Mouse (Mus musculus) layer of hippocampus, adult 9-11 months (tissue): Measurements from ENCODE around the gene Cnksr3.

Source experiments
- DNase-seq: peaks from one replicate; pipeline ENCODE4 v3.0.0; 2022

Cnksr3 gene

DNA sequence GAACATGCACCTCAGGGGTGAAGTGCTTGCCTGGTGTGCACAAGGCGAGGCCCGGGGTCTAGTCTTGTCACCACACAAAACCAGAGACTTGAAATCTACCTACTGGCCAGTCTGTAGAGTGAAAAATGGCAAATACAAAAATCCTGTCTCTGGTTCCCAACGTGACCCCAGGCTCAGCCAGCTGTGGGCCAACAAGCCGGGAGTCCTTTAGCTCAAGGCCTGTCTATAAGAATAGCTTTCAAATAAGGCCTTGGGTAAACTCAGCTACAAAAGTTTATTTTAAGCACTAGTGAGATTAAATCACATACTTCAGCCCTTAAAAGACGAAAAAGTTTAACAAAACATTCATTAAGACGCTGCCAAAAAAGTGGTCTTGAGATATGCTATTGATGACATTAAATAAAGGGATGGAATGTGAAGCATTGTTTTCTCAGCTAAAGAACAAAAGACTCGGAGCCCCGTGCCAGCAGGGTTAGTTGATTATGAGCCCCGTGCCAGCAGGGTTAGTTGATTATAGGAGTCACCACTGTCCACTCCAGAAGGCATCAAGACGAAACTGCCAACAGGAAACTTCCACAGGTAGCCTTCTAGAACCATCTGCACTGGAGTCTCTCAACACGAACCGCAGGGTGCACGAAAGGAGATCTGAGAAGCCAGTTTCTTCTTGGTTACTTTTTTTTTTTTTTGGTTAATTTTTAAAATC, 67.8 kb downstream of the Cnksr3 start:
- no peak for DNase-seq

DNA sequence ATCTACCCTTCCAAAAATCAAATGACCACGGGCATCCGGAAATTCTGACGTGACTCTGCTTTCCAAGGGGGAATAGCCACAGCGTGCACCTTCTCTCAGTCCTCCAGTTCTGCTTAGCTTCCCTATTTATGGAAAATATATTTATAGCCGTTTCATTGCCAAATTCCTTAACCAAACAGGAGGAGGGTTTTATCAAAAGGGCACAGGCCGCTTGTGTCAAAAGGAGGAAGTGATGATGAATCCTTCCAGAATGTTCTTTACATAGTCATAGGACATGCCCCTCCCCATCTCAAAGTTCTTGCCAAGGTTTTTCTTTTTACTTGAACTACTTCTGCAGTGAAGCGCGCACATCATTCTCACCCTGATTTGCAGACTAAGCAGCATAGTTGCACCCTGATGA, 69.8 kb downstream of the Cnksr3 start:
- DNase-seq: no peak

DNA sequence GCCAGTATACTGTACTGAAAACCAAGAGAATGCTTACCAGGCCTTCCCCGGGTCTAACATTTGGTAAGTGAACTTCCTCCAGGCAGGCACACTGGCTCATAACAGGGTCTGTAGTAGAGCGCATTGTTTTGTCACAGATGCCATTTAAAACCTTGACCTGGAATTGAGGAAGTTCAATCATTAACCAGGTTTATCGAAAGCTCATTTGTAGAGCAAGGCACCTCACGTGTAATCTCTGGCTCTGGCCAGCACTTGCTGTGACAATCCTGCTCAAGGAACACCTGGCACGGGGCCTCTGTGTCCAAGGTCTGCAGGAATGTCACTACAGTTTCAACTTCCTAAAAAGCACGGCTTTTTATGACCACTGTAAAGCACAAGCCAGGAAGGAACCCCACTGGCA, 71.8 kb downstream of the Cnksr3 start:
- no peak for DNase-seq

DNA sequence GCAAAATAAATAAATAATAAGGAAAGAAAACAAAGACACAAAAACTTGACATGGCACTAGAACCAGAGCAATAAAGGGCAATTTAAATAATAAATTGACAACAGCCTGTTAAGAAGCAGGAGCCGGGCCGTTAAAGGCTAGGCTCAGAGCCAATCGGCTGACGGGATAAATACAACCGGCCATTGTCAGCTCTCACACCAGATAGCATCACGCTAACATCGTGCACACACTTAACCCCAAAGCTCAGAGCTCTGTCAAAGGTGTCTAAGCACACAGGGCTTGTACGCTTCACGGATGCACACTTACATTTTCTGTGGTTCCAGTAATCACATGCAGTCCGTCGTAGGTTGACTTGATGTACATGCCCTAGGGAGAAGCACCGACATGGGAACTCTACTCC, 74.0 kb downstream of the Cnksr3 start:
- no peak for DNase-seq

DNA sequence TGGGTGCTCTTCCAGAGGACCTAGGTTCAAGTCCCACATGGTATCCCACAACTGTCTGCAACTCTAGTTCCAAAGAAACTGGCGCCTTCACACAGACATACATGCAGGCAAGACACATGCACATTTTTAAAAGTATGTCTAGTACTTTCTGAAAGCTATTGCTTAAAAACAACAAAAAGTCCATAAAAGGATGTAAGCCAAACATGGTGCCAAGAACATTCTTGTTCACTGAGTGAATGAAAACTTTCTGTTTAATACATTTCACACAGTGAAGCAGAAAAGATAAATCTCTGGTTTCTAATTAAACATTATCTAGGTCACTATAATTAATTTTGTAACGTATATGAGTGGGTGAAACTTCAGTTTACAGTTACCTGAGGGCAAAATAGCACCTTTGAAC, 76.3 kb downstream of the Cnksr3 start:
- DNase-seq: no peak

DNA sequence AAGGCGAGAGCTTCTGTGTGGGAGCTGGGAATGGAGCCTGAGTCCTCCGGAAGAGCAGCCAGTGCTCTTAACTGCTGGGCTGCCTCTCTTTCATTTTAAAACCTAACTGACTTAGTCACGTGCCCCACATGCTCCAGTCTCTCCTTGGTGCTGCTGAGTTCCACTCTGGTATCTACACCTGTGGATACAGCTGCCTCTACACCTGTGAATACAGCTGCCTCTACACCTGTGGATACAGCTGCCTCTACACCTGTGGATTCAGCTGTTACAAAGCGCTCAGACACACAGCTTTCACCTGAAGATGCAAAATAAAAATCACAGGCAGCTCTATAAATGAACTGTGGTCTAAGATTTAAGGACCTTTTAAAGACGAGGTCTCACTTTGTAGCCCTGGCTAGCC, 79.0 kb downstream of the Cnksr3 start:
- DNase-seq: no peak

DNA sequence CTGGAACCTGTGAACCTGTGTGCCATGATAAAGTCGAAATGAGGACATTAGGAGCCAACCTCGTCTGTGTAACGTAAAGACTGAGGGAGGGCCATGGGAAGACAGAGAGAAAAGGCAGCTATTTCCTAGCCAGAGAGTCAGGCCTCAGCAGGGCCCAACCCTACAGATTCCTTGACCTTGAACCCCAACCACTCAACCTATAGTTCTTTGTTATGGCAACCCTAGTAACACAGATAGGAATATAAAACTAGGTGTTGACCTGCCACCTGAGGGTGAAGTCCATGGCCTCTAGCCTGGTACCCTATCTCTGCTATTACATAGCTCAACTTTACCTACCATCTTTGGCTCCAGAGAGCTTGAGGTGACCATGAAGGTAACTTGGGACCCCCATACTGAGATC, 80.6 kb downstream of the Cnksr3 start:
- no peak for DNase-seq

DNA sequence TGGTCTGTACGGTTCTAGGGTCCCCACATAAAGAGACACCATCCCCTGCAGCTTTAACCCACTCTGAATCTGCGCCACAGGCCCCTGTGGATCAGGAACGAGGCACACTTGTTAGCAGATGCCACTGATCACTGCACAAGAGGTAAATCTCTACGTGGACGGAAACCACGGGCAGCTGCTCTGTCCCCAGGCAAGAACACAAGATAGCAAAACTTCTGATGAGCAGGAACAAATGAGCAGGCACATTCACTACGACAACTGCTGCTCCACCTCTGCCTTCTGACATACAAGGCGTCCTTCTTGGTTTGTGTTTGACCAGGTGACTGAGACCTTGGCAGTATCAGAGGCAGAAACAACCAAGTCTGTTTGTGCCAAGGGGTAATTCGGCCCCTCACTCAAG, 84.2 kb downstream of the Cnksr3 start:
- DNase-seq: no peak

DNA sequence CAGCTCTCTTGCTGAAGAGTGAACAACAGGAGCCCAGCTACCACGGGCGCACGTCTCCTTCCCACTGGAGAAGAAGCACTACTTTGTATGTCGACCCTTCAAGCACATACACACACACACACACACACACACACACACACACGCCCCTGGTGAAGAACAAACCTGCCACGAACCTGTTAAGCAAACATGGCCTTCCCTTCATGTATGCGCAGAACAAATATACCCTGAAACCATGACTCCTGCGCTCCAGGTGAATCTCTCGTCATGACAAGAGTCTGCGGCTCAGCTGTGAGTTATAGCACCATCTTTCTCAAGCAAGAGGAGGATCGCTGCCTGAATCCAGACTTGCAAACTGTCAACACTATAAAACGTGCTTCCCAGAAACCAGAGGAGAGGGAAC, 85.2 kb downstream of the Cnksr3 start:
- DNase-seq: no peak

DNA sequence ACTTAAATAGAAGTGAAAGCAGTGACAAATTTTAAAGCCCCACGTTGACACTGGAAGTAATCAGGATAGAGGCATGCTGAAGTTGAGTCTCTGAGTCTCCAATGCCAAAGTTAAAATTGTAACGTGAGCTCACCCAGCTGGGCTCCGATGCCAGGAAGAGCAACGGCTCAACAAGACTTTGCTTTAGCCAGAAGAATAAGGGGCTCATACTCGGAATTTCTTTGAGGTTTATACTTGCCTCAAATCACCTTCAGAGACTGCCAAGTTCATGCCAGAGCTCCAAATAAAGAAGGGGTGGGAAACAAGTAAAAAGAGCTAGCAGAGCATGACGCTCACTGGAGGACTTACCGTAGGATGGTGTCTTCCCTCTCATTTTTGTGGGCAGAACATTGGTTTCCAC, 85.8 kb downstream of the Cnksr3 start:
- no peak for DNase-seq

DNA sequence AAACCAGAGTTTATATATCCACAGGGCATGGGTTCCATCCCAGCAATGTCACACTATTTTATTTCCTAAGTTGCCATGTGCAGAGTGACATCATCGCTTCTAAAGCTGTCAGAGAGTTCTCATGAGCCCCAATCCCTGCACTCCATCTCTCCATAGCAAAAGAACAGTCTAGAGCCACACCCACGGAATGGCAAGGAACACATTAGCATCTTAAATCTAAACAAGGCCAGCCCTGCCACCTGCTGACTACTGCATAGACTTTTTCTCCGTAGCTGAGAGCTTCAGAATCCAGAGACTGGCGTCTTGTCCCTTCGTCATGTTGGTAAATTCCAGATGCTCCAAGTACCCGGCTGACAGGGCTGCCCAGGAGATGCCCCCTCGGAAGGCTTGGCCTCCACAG, 87.0 kb downstream of the Cnksr3 start:
- DNase-seq: peak; percentile 52

DNA sequence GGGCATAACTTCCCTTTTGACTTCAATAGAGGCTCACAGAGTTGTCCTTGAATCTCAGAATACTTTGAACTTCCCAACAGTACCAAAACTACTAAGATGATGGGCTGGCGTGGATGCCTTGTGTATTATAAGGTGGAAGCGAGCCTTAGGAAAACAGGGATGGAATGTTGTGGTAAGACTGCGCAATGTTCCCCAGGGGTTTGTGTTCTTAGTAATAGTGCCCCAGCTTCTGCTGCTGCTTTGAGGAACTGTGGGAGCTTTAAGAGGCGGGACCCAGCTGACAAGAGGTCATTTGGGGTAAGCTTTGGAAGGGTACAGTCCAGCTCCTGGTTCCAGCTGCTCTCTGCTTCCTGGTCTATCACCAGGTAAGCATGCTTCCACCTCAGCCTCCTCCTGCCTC, 89.7 kb downstream of the Cnksr3 start:
- no peak for DNase-seq

DNA sequence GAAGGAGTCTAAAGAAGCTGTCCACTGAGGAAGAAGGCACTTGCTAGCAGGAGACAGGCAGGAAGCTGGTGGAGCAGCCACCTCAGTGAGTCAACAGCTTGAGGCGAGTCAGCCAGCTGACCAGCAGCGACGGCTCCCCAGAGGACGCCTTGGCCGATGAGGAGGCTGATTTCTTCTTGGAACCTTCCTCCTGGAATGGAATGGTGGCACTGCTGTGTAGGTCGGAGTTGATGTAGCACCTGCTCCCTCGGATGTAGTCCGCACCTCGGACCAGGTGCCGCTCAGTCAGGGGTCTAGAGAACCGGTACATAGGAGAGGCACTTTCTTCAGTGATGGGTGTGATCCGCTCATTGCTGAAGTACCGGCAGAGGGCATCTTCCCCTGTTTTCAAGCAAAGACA, 91.8 kb downstream of the Cnksr3 start:
- DNase-seq: no peak

DNA sequence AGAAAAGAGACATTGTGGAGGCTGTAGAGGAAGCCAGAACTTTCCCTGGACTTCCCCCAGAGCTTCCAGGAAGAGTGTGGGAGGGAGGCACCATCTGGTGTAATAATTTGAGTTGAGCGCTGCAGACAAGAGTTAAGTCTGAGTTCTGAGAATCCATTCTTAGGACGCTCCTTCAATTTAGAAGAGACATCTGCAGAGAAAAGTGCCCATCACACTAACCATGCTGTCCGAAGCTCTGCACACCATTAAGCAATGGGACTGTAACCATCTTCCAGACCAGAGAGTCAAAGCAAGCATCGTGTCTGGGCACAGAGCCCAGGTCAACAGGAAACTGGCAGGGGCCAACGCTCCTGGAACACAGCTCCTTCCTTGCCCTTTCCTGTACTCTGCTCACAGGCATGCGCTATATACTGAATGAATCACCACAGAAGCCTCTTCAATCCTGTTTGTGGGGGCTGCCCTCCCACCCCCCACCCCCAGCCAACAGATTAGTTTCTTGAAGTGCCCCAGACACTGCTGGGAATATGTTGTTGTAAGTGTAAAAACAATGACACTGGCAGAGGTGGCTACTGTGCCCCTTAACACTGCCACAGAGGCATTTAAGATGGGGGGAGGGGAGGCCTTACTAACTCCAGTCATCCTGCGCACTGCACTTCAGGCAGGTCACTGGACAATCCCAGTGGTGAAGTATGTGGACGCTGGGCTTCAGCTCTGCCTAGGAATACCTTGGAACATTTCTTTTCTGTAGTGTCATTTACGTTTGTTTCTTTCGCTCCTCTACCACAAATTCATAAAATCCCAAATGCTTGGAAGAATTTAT, 93.6 kb downstream of the Cnksr3 start:
- DNase-seq: peak; percentile 29

DNA sequence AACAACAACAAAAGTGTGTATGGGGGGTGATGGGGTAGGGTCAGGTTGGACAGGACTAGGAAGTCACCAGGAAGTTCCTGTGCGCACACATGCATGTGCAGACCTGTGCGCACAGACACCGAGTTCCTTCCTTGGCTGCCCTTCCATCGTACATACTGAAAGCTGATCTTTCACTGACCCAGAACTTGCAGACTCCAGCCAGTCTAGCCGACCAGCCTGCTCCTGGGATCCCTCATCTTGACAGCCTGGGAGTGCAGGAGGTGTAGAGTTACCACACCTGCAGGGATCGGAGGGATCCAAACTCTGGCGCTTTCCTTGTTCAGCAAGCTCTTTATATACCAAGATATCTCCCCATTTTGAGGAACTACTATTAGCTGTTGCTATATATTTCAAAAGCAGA, 94.3 kb downstream of the Cnksr3 start:
- DNase-seq: no peak

DNA sequence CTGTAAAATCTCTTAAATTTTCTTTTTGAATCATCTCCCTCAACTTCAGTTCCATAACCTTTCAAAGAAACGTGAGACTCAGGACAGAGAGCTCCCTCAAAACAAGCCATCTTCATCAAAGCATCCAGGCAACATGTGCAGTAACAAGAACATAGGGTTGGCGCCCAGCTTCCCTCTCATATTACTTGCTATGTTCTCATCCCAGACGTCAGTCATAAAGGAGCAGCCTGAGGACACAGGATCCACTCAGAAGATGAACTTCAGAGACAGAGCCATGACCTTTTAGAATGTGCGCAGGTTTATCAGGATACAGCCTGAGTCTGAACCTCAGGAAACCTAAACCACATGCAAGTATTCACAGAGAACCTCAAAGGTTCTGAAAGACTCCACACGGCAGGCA, 97.2 kb downstream of the Cnksr3 start:
- no peak for DNase-seq

DNA sequence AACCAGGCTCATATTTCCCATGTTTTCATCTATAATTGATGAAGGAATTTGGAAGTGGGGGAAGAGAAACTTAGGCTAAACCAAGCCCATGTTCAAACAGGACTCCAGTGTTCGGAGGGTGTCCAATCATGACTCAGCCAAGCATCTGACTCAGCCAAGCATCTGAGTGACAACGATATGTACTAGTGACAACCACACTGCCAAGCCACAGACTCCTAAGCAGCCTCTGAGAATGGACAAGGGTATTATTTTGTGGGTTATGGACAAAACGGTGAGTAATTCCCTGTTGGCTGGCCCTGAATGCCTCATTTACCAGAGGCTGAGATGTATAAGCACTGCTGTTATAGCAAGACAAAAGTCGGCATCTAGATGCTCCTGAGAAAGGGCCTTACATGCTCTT, 98.3 kb downstream of the Cnksr3 start:
- no peak for DNase-seq

DNA sequence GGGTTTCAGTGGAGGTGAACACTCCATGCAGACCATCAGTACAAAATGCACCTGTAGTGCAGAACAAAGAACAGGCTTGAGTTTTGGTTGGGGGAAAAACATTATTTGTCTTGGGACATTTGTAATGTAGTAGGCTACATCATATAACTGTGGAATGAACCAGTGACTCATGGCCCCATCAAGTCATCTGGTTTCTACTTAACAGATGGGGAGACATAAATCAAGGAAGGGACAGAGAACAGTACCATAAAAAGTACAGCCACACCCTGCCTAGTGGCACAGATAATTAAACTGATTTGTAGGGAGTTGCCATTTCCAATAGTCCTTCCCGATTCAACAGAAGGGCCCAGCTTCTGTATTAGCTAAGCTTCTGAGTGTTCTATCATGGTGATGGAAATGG, 98.9 kb downstream of the Cnksr3 start:
- DNase-seq: no peak

DNA sequence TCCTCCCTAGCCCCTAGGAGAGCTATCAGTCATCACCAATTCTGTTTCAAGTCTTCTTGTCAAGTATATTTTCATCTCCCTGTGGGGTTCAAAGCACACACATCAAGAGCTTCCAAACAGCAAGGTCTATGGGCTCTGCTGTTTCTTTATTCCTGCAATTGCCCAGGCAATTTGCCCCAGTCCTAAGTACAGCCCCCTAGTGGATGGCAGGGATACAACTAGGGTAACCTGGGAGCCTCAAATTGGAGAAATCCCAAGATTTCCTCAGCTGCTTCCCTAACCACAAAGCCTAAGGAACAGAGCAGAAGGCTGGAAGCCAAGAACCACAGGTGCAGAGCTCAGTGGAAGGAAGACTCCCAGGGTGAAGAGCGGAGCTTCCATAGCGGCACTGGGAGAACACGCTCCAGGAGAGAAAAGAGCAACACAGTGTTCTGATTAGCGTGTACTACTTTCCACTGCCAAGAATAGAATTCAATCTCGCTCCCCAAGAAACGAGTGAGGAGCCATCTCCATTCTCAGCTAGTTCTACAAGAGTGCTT, 100.5 kb downstream of the Cnksr3 start:
- peak; percentile 44 for DNase-seq

DNA sequence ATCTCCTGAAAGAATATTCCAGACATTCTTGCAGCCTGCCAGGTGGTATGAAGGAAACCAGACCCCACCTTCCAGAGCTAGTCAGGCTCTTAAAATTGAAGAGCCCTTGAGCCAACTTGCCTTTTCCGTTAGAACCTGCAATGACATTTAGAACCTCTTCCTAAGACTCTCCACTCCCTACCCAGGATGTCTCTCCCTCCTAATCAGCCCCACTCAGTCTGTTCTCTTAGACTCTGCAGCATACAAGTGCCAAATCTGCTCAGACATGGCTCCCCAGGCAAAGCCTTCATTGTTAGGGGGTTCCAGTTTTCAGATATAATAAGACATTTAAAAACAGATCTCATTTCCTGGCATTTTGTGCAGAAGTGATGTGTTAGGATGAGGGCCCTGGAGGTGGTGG, 108.2 kb downstream of the Cnksr3 start:
- DNase-seq: no peak

DNA sequence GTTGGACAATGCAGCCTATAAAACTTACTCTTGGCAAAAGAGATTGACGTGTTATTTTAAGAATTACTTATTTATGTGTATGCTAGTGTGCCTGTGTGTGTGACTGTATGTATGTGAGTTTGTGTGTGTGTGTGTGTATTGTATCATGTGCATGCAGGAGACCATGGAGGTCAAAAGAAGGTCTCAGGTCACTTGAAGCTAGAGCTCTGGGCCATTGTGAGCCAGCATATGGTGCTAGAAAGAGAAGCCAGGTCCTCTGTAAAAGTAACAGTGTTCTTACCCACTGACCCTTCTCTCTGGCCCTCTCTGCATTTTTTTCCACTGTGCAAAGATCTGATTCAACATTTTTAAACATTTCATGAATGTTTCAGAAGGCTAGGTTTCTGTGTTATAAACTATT, 134.1 kb downstream of the Cnksr3 start:
- DNase-seq: no peak

DNA sequence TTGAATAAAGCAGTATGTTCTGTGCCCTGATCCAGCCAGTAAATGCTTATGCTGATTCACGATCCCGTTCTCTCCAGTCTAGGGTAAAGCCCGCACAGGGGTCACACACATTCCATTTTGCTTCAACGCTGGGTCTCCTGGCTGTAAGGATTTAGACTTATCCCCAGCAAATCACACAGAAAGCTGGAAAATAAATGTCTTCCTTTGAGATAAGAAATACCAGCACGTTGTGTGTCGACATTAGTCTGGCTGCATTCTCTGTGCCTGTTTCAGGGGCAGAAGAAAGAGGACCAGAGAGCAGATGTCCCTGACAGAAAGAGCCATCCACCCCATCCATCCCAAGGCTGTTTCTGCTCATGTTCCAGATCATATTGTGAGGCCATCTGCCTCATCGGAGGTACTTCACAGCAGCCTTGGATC, 134.6 kb downstream of the Cnksr3 start:
- DNase-seq: peak; percentile 30

DNA sequence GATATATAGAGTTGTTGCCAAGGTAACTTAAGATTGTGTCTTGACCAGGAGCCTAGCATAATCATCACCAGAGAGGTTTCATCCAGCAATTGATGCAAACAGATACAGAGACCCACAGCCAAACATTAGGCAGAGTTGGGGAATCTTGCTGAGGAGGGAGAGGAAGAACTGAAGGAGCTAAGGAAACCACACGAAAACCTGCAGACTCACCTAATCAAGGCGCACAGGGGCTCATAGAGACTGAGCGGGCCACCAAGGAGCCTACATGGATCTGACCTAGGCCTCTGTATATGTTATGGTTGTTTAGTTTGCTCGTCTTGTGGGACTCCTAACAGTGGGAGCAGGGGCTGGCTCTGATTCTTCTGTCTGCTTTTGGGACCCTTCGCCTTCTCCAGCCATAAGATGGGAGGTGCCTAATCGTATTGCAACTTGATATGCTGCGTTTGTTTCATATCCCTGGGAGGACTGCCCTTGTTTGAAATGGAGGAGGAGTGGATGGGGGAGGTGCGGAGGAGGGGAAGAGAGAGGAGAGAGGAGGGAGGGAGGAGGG, 135.3 kb downstream of the Cnksr3 start:
- DNase-seq: no peak

DNA sequence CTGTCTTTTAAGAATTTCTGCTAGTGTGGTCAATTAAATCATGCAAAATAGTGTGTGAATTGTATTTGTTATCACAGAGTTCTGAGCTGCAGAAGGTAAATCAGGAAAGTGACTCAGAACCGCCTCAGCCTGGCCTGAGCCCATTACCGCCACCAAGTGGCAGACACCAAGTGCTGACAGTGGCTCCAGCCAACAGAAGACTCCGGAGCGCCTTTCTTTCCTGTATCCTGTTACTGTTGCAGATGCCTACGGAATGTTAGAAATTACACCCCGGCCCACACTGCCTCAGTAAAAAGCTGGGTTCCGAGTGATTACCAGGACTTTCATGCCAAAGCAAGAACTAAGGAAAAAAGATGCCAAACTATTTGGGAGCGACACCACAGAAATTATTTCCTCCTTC, 135.8 kb downstream of the Cnksr3 start:
- DNase-seq: peak; percentile 76
